Mouse (Mus musculus) heart, postnatal 0 days (tissue): Measurements from ENCODE around the gene Adgrv1.

Source experiments
- CTCF ChIP-seq: IDR thresholded peaks from 2 replicates; pipeline ENCODE4 v1.5.1; 2016; ENCODE audit warnings: antibody characterized with exemption, control low read depth, low read depth
- EP300 ChIP-seq: IDR thresholded peaks from 2 replicates; pipeline ENCODE4 v1.6.1; 2016; ENCODE audit warnings: antibody characterized with exemption, low read depth

- TF ChIP-seq CTCF: no peak
- no peak for TF ChIP-seq EP300
Measured at GRCm38 (mm10) chr13:81142268-81142884, 490.6 kb downstream of the Adgrv1 start.
